Mouse (Mus musculus): Measurements from ENCODE around the gene Gpr182.

The Gpr182 gene

DNA sequence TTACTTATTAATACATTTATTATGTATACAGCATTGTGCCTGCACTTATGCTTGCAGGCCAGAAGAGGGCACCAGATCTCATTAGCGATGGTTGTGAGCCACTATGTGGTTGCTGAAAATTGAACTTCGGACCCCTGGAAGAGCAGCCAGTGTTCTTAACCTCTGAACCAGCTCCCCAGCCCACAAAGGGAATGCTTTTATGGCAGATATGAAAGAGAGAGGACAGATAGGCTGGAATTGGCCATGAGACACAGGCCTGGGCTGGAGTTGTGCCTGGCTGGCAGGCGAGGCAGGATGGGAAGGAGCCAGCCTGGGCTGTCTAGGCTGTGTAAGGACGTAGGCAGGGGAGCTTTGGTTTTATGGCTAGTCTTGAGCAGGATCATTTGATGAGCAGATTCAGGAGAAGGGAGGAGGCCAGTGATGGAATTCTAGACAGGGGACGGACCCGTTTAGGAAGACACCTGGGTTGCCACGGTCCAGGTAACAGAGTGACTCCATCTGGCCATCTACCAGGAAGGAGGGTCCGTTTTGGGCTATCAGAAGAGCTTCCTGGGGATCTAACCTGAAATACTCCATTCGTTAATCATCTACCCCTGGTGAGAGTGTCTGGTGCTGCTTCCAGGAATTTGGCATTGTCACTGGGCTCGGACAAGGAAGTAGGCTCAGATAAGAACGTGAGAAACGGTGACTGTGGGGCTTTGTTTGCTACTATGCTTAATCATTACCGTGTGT is 13.2 kb downstream of the Gpr182 start:
- DNase-seq: peak; percentile 66

DNA sequence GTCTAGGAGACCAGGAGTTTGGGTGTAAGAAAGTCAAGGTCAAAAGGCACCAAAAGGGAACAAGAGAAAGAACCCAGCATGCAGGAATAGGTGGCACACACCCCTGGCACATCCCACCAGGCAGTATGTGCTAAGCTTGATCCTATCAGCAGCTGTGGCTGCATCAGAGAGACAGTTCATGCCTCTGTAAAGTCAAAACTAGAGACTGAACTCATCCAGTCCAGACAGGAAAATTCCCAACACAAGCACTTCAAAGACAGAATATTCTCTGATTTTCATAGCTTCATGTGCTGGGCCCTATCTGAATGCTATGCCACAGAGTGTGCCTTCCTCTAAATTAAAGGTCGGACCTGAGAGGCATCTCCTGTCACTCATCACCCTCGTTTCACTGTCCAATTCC is 14.0 kb downstream of the Gpr182 start:
- DNase-seq: no peak

DNA sequence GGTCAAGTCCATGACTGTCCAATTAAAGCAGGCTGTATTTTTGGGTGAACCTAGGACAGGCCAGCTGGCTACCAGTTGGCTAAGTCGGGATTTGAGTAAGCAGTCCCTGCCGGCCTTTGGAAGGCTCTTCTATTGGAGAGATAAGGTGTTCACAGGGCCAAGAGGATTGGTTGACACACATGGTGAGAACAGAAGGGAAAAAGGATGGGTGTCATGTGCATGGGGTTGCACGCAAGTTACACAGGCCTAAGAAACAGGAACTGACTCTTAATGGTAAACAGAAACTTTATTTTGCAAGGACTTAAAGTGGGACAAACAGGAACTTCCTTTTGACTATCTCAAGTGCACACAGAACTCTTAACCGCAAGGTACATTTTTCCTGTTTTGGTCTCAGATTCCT is 14.6 kb downstream of the Gpr182 start:
- no peak for DNase-seq

DNA sequence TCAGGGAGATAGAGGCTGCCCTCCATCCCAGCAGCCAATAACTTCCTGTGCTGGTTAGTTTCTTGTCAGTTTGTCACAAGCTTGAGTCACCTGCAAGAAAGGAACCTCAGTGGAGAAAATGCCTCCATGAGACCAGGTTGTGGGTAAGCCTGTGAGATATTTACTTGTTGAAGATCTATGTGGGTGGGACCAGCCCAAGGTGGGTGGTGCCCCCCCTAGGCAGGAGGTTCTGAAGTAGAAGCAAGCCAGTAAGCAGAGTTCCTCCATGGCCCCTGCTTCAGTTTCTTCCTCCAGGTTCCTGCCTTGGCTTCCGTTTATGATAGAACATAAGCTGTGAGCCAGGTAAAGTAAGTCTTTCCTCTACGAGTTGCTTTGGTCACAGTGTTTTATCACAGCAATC is 15.3 kb downstream of the Gpr182 start:
- no peak for DNase-seq

DNA sequence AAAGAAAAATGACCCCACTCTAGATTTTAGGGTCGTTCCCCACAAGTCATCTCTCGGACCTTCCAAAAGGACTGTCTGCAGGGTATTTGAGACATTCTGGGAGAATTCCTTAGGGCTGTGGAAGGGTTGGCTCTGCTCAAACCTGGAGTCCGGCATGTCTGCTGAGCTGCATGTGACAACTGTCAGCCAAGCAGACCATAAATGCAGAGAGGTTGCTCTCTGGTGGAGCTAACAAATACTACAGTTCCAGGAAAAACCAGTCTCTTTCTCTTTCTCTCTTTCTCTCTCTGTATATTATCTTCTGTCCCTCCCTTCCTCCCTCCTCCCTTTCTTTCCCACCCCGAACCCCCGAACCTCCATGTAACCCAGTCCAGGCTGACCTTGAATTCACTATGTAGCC is 17.1 kb downstream of the Gpr182 start:
- no peak for DNase-seq

DNA sequence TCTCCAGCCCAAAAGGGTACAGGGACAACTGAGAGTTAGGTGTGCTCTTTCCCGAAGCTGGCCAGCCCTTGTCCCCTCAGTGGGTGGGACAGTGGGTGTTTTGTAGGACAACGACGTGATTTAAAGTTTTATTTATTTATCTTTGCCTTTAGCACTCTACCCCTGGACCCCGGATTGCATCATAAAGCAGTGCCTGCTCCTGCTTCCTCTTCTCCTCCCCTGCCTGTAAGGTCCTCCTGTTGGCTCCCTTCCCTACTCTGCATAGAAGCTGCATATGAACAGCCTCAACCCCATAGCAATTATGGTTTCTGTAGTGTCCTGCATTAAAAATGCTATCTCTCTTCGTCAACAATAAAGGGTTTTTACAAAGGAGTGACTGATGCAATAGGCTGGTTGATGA is 20.1 kb downstream of the Gpr182 start:
- DNase-seq: no peak

DNA sequence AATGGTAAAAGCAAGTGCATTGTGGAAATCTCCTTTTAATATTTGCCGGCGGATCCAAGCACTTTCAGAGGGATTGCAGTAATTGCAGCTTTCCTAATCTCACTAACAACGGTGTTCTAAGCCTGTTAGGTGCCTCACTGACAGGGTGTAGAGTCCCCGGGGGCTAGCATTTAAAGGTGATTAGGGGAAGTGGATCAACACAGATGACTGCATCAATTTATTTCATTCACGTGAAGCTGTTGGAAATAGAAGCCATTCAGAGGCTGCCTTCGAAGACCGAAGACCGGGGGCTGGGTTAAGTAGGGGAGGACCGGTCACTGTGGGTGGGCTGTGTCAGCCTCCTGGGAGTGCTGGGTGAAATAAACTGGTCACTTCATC is 20.6 kb downstream of the Gpr182 start:
- DNase-seq: no peak

DNA sequence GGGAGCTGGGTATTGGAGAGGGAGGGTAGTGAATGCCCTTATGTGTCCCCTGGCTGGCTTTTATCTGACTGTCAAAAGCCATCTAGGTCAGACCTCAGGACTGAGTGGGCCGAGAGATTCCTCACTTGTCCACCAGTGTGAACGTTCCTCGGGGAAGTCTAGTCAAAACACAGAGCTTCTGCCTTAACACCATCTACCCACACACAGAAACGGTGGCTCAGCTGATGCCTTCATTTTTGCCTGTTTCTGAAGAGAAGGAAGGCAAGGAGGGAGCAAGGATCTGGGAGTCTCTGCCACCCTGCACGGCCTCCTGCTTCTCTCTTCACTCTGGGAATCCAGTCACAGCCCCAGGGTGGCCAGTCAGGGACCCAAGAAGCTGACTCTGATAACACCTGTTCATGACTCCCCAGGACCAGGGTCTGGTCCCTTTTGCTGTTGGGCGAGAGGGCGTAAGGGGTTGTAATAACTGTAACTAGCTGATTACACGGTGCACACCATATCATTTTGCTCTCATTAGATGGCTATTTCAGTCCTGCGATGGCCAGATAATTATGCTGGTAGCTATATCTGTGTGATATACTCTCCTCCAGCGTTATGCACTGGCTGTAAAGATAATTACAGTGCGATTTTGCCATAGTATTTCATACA is 21.1 kb downstream of the Gpr182 start:
- no peak for DNase-seq

DNA sequence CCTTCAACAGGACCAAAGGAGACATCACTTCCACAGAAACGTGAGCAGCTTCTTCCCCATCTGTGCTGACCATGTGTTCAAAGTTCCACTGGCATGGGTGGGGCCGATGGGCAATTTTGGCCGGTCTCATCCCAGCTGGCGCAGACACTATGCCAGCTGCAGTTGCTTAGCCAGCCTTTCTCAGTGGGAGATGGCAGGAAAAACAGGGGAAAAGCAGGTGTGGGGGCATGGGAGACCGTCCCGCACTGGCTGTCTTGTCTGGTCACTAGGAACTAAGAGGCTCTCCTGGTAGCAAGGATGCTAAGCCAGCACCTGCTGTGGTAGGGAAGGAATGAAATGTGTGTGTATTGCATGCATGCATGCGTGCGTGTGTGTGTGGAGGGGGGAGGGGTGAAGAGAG is 23.1 kb downstream of the Gpr182 start:
- no peak for DNase-seq

DNA sequence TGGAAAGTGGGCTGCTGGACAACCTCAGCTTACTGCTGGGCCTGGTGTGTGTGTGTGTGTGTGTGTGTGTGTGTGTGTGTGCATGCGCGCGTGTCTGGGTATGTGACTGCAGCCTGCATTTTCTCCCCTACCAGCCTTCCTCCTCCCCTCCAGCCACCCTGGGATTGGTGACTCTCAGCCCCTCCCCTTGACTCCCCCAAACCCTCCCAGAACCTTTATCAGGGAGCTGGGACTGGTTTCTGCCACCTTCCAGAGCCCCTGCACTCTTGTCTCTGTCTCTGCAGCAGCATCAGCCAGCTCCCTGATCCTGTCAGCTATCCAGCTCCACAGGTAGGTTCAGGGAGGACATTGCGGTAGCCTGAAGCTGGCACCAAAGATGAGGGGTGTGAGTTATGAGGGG is 26.4 kb downstream of the Gpr182 start:
- no peak for DNase-seq

DNA sequence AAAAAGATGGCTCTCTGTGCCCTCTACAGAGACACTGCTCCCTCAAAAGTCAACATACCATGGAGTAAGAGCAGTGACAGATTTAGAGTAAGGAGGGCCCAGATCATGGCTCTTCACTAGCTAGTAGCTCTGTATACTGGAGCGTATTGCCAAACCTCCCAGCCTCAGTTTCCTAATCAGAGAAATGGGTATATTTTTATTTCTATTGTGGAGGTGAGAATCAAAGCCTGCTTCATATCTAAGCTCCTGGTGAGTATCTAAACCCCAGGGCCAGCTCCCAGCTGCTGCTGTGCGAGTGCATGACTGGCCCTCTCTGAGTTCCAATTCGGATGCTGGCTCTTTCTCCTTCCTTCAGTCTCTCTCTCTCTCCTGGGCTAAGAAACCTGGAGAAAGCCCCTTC is 27.4 kb downstream of the Gpr182 start, which contains the start of gene Tac2:
Gene Tac2 (plus strand): TSS at position 301 of the 400 bp plus-strand sequence.
- DNase-seq: no peak

DNA sequence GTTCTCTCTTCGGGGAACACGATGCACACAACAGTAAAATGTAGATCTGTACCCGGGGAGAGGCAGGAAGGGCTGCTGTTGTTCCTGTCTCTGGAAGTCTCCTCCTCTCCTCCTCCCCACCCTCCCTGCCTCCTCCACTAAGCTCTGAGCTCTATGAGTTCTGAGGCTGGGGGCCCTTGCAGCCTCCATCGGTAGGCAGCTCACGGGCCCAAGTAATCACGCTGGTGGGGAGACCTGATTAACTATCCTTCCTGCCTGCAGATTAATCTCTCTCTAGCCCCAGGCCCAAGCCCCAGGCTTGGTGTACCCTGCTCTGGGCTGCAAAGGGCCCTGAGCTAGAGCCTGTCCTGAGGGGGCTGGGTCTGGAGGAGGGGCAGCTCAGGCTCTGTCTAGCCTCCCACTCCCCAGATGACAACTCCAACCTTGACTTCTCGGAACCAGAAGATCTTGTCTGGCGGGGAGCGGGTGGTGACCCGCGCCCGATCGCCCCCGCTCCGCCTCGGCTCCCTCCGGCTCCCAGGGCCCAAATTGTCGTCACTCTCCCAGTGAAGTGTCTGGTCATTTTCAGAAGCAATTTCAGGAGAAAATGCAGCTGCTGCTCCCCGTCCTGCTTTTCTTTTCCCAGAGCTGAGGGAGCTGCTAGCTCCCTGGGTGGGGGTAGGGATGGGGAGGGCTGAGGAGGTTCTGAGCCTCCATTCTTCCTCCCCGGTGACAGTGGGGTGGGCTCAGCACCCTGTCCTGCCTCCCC is 29.7 kb downstream of the Gpr182 start:
- DNase-seq: no peak

DNA sequence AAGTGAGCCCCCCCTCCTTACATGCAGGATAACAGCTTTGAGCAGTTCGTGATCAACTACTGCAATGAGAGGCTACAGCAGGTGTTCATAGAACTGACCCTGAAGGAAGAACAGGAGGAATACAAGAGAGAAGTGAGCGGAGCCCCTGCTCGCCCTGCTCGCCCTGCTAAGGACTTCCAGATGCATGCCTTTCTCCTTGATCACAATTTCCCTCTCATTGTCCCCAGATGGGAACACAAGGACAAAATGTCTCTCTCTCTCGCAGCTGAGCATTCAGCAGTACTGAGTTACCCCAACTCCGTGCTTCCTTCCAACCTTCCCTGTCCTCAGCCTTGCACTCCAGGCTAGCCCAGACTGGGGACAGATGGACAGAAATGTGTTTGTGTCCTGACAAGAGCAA is 38.8 kb downstream of the Gpr182 start:
- no peak for DNase-seq

DNA sequence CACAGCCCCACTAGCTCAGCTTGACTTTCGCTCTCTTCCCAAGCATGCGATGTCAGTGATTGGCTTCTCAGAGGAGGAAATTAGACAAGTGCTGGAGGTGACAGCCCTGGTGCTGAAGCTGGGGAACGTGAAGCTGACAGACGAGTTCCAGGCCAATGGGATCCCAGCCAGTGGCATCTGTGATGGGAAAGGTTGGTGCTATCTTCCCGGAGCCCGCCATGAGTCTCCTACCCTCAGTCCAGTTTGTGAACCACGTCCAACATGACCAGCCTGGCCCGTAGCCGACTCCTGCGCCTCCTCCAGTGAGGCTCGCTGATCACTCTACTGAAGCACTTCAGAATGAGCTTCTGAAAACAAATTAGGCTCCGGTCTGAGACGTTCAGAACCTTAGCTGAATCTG is 41.2 kb downstream of the Gpr182 start:
- DNase-seq: no peak

DNA sequence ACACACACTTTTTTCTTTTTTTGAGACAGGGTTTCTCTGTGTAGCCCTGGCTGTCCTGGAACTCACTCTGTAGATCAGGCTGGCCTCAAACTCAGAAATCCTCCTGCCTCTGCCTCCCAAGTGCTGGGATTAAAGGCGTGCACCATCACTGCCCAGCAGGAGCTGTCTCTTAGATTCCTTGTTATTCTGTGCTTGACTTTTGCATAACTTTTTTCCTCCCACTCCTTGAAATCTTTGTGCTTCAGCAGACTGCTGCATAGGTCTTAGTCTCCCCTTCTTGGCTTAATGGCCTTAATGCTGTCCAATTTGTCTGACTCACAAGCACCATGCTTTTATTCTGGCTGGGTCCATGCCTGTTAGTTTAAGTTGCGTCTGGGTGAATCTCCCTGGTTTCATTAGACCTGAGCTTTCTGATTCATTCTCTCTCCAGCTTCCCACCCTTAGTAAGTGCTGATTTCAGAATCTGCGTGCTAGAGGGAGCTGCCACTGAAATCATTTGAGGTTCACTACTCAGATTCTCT is 42.6 kb downstream of the Gpr182 start:
- no peak for DNase-seq

DNA sequence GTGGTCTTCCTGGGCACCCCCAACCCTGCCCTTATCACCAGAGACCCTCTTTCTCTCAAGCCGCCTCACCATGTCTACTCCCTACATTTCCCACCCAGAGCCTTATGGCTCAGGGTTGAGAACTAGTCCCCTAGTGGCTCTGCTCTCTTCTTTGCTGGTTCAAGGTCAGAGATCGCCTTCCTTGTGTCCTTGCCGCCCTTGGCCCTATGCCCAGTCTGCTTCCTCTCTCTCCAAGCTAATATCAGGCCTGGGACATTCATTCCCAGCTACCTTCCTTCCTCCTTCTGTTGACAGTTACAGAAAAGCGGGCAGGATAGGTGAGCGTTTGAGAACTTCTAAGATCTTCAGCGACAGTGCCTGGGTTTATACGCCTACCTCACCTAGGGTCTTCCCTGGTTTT is 43.8 kb downstream of the Gpr182 start:
- peak; percentile 18 for DNase-seq

DNA sequence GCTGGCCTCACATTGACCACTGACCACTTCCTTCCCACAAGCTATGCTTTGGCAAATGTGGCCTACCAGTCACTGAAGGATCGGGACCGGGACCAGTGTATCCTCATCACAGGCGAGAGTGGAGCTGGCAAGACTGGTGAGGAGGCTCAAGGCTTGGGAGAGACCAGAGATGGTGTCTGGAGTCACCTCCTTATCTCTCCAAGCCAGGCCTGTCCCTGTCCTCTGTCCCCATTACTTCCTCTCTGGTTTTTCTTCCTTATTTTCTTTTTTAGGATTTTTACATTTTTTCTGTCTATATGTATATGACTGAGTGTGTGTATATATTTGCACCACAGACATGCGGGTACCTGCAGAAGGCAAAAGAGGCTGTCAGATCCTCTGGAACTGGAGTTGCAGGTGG is 45.7 kb downstream of the Gpr182 start:
- DNase-seq: no peak

DNA sequence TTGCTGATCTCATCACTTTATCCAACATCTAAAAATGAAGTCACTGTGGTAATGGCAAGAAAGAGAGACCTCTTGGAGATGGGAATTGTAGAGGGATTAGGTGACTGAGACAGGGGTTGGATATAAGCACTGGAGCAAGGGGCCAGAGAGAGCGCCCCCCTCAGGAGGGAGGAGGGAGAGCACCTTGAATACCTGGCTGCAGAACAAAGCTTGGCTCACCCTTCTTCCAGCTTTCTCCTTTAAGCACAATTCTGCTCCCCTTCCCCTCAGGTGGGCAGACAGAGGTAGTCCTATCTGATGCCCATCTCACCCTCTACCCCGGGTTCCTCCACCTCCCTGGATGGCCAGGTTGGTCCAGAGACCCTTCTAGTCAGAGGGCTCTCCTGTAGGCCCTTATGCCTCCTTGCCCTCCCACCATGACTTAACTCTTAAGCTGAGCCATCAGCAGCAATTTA is 46.7 kb downstream of the Gpr182 start, which contains the start of gene Myo1a:
Gene Myo1a (plus strand): TSS at position 405 of the 455 bp plus-strand sequence.
- DNase-seq: no peak

DNA sequence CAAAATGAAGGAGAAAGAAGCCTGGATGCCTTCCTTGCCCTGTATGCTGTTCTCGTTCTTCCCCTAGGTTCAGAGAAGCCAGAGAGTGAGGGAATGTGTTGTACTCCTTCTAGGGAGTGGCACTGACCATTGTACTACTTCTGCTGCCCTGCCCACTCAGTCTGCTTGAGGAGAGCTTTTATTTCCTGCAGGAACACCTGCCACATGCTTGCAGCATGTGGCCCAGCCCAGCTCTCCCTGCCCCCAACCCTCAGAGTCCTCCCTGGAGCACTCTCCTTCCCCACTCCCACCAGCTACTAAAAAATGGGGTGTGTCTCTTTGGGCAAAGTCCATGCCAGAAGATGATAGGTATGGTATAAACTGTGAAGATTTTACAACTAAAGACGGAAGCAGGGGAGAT is 47.2 kb downstream of the Gpr182 start:
- DNase-seq: no peak

DNA sequence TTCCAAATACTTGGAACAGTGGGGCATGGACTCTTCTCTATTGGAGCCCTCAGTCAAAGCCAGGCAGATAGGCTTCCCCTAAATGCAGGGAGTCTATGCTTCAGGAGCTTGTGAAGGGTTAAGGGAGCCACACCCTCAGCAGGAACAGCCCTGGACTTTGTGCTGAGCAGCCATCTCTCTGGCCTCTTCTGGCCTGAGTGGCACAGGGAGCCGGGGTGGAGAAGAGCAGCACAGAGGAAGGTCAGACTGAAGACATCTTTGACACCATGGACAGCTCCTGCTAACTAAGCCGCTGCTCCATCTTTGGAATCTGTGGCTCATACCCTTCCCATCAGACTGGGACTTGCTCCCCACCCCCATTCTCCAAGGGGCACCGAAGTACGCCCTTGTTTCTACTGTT is 48.2 kb downstream of the Gpr182 start:
- DNase-seq: no peak

DNA sequence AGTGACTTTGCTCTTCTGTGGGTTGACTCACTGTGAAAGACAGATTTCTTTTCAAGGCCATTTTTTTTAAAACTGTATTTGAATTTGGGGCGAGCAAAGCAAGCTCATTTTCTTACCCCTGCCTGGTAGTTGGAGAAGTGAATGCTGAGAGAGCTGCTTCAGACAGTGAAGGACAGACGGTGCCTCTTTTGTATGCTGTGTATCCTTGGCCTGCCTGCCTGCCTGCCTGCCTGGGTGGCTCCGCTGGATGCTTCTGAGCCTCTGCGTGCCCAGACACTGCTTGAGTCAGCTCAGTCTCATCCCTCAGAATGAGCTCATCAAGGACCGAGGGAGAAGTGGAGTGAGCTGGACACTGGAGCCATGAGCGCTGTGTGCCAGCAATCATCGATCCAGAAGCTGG is 52.6 kb downstream of the Gpr182 start:
- no peak for DNase-seq
